ENCODE assay signal across 8 mouse cellular contexts in genomic region chr15:80798367-80799073, GRCm38 (mm10).
A peak's percentile ranks its signal among the peaks of the same experiment; 100 is the strongest.
DNase-seq lines count a peak whose midpoint lies in the region; ATAC-seq lines count a peak whose summit lies in the region.

No protein-coding gene starts in this region.

- peak; percentile 97 for DNase-seq in NIH3T3 (ENCODE audit: low read depth)
- peak; percentile 95 to 97 for DNase-seq in cerebellum, postnatal 10 days
- peak; percentile 87 to 91 for DNase-seq in frontal cortex, postnatal 10 days (ENCODE audit: low spot score in 2 of 2)
- DNase-seq in layer of hippocampus, postnatal 14 days (ENCODE audit: low spot score in 2 of 2): peak; percentile 82 to 97
- DNase-seq in lung, postnatal 14 days: peak; percentile 91
- peak; percentile 94 for DNase-seq in retina, adult 2 months (ENCODE audit: low read depth, low spot score)
- DNase-seq in thymus, postnatal 36 days: peak; percentile 81 to 88

- H3K27me3 ChIP-seq in hindbrain, embryonic 12.5 days: no peaks in the 10 kb centered on the region

- peak overlapping the region; percentile 92 for H3K27ac ChIP-seq in hindbrain, embryonic 12.5 days

- no peaks in the 10 kb centered on the region for H3K36me3 ChIP-seq in hindbrain, embryonic 12.5 days

- peak; percentile 90 for ATAC-seq in hindbrain, embryonic 12.5 days (ENCODE audit: low FRiP score)

- H3K9me3 ChIP-seq in hindbrain, embryonic 12.5 days (replicated peaks): no peaks in the 10 kb centered on the region

- peaks cover 29% of the 10 kb centered on the region for H3K4me1 ChIP-seq in hindbrain, embryonic 12.5 days

- peak overlapping the region; percentile 83 for H3K9ac ChIP-seq in hindbrain, embryonic 12.5 days

- H3K4me3 ChIP-seq in hindbrain, embryonic 12.5 days: peak overlapping the region; percentile 58

- WGBS in hindbrain, embryonic 12.5 days: under 1% methylated on average over 17 of the region's 17 CpGs

- peak overlapping the region; percentile 65 for H3K4me2 ChIP-seq in hindbrain, embryonic 12.5 days (replicated peaks)

Comparison
In these comparisons a context has a peak if more than half of its experiments do, and no peak if none do; other contexts are left out.
1. Peak in every context shown above with its lines: DNase-seq, ATAC-seq, H3K4me3 ChIP-seq and H3K27ac ChIP-seq.